Mouse (Mus musculus): Measurements from ENCODE around the gene Tlr12.
"Not testable (repeated sequence)": the region's sequence is repeated elsewhere in the genome, so short reads cannot be mapped to it uniquely, and the experiment has no call there.

Tlr12 gene

GRCm38 (mm10) chr4:128618246-128618911 is at the start of gene Tlr12:
Tlr12 (minus strand) TSS chr4:128618619.
- no peak for DNase-seq (ENCODE audit: low spot score in 2 of 2)

- not testable (repeated sequence) for DNase-seq (ENCODE audit: low spot score in 2 of 2)
These were observed 48.8 kb upstream of the Tlr12 start for GRCm38 (mm10) chr4:128667195-128667594.

- not testable (repeated sequence) for DNase-seq (ENCODE audit: low spot score in 2 of 2)
These were observed 47.9 kb upstream of the Tlr12 start for GRCm38 (mm10) chr4:128666362-128666761.

- no peak for DNase-seq (ENCODE audit: low spot score in 2 of 2)
These were observed 45.6 kb upstream of the Tlr12 start for GRCm38 (mm10) chr4:128664002-128664401.

GRCm38 (mm10) chr4:128661063-128661462 is 42.6 kb upstream of the Tlr12 start:
- no peak for DNase-seq (ENCODE audit: low spot score in 2 of 2)

GRCm38 (mm10) chr4:128660196-128660595 is 41.8 kb upstream of the Tlr12 start:
- DNase-seq (ENCODE audit: low spot score in 2 of 2), result no peak

GRCm38 (mm10) chr4:128655446-128655845 is 37.0 kb upstream of the Tlr12 start:
- DNase-seq (ENCODE audit: low spot score in 2 of 2), result no peak

- DNase-seq (ENCODE audit: low spot score in 2 of 2), result peak; percentile 88 to 92
These were observed 36.3 kb upstream of the Tlr12 start, which contains the start of gene Phc2 for GRCm38 (mm10) chr4:128654505-128655381. Phc2 (plus strand) TSS chr4:128654702.

GRCm38 (mm10) chr4:128652584-128653298 is 34.3 kb upstream of the Tlr12 start:
- no peak for DNase-seq (ENCODE audit: low spot score in 2 of 2)

- DNase-seq (ENCODE audit: low spot score in 2 of 2), result no peak
These were observed 33.1 kb upstream of the Tlr12 start for GRCm38 (mm10) chr4:128651530-128651929.

GRCm38 (mm10) chr4:128648567-128649255 is 30.3 kb upstream of the Tlr12 start:
- DNase-seq (ENCODE audit: low spot score in 2 of 2), result no peak

GRCm38 (mm10) chr4:128646762-128647161 is 28.3 kb upstream of the Tlr12 start:
- DNase-seq (ENCODE audit: low spot score in 2 of 2), result no peak

- DNase-seq (ENCODE audit: low spot score in 2 of 2), result no peak
These were observed 27.5 kb upstream of the Tlr12 start for GRCm38 (mm10) chr4:128645896-128646295.

GRCm38 (mm10) chr4:128641766-128642717 is 23.6 kb upstream of the Tlr12 start:
- DNase-seq (ENCODE audit: low spot score in 2 of 2), result no peak

- no peak for DNase-seq (ENCODE audit: low spot score in 2 of 2)
These were observed 20.0 kb upstream of the Tlr12 start for GRCm38 (mm10) chr4:128638265-128638923.

GRCm38 (mm10) chr4:128637250-128637649 is 18.8 kb upstream of the Tlr12 start:
- DNase-seq (ENCODE audit: low spot score in 2 of 2), result peak in 1 of 2 experiments; percentile 36

- no peak for DNase-seq (ENCODE audit: low spot score in 2 of 2)
These were observed 17.6 kb upstream of the Tlr12 start for GRCm38 (mm10) chr4:128635894-128636585.

GRCm38 (mm10) chr4:128635451-128635850 is 17.0 kb upstream of the Tlr12 start:
- DNase-seq (ENCODE audit: low spot score in 2 of 2), result no peak

GRCm38 (mm10) chr4:128621109-128621508 is 2.7 kb upstream of the Tlr12 start:
- DNase-seq (ENCODE audit: low spot score in 2 of 2), result no peak

All from urinary bladder, postnatal 4 days (tissue).